Mouse (Mus musculus) urinary bladder, postnatal 25 days (tissue): ENCODE measurements around the gene Thsd1.
A peak's percentile ranks its signal among the peaks of the same experiment; 100 is the strongest.

Experiments
- DNase-seq: peaks from one replicate; pipeline ENCODE4 v3.0.0; 2022; ENCODE audit warnings: low spot score

Thsd1 gene

GRCm38 (mm10) chr8:22227061-22227877 lies at the start of gene Thsd1:
Gene Thsd1, plus strand, starts transcription at chr8:22227313.
- DNase-seq: peak; percentile 60

GRCm38 (mm10) chr8:22184884-22185283 lies 42.2 kb upstream of the Thsd1 start:
- DNase-seq: no peak

DNA sequence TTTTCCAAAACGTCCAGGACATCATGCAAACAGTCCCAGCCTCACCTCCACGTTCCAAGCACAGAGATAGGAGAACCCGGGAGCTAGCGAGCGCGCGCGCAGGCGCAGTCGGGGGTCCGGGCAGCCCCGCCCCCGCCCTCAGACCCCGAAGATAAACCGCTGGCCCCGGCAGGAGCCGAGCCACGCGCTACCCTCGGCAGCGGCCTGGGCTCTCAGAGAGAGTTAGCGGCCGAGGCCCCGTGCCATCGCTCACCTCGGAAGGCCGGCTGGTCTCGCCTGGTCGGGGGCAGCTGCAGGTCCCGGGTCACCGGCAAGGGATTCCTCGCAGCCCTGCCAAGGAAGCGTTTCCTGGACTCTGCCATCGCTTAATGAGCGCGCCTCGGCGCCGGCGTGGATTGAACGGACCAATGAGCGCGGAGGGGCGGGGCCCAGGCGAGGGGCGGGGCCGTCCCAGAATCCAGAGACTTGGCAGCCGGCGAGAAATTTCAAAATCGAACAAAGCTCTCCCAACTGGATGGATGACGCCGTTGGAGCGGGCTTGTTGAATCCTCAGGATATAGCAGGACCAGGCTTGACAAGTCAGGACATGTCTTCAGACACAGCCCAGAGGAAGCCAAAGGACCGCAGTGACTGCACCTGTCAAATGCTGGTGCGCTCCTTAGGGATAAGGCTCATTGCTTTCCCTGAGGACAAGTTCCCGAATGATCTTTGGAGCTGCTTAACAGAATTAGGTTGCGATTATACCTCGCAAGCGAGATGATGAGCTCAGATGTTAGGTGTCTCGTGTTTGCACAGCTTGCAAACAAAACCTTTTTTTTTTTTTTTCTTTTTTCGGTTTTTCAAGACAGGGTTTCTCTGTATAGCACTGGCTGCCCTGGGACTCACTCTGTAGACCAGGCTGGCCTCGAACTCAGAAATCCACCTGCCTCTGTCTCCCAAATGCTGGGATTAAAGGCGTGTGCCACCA lies 41.4 kb upstream of the Thsd1 start, which contains the start of gene Ckap2:
Ckap2 (minus strand) TSS at position 389 of the 967 bp plus-strand sequence.
- peak; percentile 83 for DNase-seq

DNA sequence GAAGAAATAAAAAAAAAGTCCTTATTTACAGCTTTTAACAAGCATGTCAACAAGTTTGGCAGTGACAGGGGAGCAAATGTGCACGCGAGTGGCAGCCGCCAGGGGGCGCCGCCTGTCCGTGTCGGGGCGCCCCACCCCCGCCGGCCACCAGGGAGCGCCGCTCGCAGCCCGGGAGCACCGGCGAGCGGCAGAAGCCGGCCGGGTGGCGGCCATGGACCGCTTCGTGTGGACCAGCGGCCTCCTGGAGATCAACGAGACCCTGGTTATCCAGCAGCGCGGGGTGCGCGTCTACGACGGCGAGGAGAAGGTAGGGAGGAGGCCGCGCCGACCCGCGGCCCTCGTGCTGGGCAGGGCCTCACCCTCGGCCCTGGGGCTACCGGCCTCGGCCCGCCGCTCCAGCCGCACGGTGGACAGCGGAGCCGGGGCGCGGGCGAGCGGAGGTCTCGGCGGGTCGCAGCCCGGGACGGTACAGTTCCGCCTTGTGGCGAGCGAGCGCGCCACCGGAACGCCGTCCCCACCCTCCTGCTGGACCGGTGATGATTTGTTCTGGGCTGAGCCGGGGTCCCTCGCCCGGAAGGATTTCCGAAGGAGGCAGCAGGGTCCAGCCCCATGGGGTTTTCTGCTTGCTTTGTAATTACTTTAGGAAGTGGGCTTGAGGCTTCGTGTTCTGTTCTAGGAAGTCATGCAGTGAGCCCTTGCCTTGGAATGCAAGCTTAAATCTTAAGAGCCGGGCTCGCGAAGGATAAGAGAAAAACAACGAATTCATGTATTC lies 34.3 kb upstream of the Thsd1 start, which contains the start of gene Vps36:
Vps36 (plus strand) TSS at position 150 of the 772 bp plus-strand sequence.
- DNase-seq: peak; percentile 94

- DNase-seq: peak; percentile 23
These were observed 33.6 kb upstream of the Thsd1 start for GRCm38 (mm10) chr8:22193432-22194010.

DNA sequence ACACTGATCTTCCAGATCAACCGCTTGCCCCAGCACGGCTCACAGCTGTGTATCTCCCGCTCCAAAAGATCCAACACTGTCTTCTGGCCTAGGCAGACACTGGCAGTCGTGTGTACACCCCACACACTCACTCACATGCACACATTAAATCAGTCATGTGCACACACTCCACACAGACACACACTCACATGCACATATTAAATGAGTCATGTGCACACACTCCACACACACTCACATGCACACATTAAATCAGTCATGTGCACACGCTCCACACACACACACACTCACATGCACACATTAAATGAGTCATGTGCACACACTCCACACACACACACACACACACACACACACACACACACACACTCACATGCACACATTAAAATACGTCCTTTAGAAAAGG lies 29.2 kb upstream of the Thsd1 start:
- no peak for DNase-seq

DNA sequence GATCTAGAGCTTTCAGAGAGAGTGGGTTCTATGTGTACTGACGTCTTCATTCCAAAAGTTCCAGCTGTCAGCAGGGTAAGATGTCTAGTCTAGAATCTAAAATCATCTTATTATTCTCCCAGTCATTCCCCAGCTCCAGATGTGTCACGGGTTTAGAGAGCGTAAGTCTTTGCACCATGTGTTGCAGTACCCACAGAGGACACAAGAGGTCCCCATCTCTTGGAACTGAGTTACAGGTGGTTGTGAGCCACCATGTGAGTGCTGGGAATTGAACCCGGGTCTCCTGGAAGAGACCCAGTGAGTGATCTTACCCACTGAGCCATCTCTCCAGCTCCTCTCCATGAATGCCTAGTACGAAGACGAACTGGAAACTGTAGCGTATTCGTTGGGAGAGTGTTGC lies 27.6 kb upstream of the Thsd1 start:
- DNase-seq: no peak

DNA sequence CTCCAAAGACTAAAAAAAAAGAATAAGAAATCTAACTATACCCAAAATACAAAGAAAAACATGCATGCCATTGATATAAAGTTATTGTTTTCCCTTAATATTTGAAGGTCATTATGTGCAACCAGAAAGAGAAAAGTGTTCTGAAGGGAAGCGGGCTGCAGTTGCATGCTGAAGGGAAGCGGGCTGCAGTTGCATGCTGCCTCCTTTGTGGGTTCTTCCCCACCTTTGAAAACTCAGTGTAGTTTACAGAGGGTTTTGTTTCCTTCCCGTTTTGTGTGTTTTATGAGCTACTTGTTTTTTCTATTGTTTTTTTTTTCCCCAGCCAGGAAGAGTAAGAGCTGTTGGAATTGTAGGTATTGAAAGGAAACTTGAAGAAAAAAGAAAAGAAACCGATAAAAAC lies 19.6 kb upstream of the Thsd1 start:
- DNase-seq: no peak

DNA sequence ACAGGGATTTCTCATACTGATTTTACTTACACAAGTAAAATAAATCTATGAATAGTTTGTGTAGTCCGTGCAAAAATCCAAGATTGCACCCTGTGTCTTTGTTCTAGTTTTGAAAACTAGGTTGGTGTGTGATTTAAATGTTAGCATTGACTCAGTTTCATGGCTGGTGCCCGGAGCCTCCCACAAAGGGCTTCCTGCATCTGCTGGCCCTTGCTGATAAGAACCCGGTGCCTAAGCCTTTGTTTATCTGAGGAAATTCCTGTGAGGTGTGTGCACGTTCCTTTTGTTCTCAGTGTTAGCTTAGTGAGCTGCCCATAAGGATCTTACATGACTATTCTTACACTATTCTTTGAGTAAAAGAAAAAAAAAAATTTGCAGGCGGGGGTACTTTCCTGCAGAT lies 18.1 kb upstream of the Thsd1 start:
- no peak for DNase-seq

GRCm38 (mm10) chr8:22214826-22215225 lies 12.3 kb upstream of the Thsd1 start:
- no peak for DNase-seq

- DNase-seq: peak; percentile 7
These were observed 752 bp upstream of the Thsd1 start for GRCm38 (mm10) chr8:22226361-22226760.

DNA sequence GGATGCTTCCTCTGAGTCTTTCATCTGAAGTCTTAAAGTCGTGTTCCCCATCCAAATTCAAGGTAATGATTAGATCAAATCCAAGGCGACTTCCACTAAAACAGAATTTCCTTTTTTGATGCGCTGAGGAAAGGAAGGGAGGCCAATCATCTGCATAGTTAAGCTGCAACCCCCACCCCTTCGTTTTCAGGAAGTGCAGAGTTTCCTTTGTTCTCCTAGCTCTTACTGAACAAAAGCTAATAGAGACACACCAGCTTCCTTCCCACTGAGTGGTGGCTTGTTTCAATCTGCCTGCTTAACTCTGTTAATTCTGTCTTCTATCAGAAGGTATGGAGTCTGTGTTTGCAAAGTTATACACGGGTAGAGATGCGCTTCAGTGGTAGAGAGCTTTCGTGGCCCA lies 1.5 kb downstream of the Thsd1 start:
- no peak for DNase-seq

- no peak for DNase-seq
These were observed 15.9 kb downstream of the Thsd1 start for GRCm38 (mm10) chr8:22242986-22243385.

DNA sequence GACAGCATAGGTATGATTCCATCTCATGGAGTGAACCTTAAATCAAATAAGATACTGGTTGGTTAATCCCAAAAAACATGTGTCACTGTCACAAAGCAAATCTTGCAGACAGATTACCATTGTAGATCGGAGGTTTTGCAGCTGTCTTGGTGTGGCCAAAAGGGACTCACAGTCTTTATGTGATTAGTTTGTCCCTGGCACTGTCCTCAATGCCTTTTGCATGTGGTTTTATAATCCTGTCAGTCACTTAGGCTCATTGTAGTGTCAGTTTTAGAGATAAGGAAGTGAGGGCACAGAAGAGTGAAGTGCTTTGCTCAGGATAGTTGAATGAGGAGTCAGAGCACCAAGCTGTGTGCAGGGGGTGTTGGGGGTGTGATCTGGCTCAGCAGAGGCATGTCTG lies 18.6 kb downstream of the Thsd1 start:
- no peak for DNase-seq

DNA sequence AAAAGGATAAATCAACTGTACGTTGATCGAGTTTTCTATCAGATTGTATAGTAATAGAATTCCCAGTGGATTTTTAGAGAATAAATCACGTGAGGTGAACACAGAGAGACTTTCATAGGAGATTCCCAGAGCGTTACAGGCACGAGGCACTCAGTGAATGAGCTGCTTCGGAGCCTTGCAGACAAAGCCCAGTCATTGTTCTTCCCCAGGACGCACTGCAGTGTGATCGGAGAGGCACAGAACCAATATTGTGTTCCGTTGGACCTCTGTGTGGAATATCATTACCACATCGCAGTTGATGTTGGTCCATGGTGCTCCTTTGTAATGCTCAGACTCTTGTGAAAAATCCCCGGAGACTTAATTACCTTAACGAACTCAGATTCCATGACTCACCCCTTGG lies 20.8 kb downstream of the Thsd1 start:
- DNase-seq: no peak

- DNase-seq: no peak
These were observed 22.0 kb downstream of the Thsd1 start for GRCm38 (mm10) chr8:22249080-22249479.

GRCm38 (mm10) chr8:22258946-22259450 lies 31.9 kb downstream of the Thsd1 start:
- DNase-seq: no peak

GRCm38 (mm10) chr8:22259531-22259930 lies 32.4 kb downstream of the Thsd1 start:
- no peak for DNase-seq

GRCm38 (mm10) chr8:22260091-22260722 lies 33.1 kb downstream of the Thsd1 start:
- DNase-seq: no peak

GRCm38 (mm10) chr8:22262267-22262666 lies 35.2 kb downstream of the Thsd1 start:
- no peak for DNase-seq

DNA sequence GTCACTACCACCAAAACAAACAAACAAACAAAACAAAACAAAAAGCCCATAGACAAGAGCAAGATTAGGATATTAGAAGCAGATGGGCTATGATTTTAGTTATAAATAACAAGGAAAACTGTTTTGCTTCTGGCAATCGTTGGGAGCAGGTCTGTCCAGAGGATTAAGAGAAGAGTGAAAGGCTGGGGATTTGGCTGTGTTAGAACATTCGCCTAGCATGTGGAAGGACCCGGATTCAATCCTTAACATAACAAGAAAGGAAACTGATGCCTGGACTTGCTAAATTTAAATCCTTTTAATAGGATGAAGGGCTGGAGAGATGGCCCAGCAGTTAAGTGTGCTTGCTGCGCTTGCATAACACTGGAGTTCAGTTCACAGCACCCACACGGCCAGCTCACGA lies 37.2 kb downstream of the Thsd1 start:
- DNase-seq: no peak
